1 mouse cellular context compared by ENCODE assay signal in the genomic region with DNA sequence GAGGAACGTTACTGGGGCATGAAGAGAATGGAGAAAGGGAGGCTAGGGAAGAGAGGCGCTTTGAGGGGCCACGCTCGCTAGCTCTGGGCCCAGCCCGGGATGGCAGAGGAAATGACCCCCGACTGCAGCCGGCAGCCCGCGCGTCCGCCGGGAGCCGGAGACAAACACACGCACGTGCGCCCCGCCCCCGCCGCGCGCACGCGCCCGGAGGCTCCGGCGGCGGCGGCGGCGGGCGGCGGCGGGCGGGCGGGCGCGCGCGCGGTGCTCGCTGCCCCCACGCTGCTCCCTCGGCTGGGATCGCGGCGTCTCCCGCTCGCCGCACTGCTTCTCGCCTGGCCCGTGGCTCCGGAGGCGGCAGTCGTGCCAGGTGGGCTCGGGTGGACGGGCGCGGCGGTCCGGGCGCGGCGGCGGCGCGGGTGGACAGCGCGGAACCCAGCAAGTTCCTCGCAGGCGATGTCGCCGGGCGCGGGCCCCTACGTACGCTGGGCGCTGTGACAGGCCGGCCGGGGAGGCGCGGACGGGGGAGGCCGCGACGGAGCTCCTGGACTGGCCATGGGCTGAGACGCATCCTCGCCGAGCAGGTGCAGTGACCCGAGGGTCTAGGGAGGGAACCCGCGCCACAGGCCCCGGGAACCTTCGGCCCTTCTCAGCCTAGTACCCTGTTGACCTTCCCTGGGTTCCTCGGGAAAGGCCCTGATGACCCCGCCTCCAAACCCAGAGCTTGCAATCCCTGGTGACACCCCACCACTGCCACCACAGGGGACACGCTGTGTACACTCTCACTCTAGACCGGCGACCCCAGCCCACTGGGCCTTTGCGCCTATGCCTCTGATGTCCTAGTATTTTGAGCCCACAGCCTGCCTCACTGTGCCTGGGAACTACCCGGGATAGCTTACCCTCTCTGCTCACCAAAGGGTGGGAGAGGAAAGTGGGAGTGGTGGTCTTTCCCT.
TF ChIP-seq lines count a peak whose summit lies in the region.

Gene Amigo1 (plus strand): TSS at position 238 of the 950 bp plus-strand sequence.

TF ChIP-seq in MEL, 35 proteins besides CTCF, POLR2A, EP300 and RAD21 (continued from another document):
- TF ChIP-seq MXI1 (IDR thresholded peaks at IDR 0.05; ENCODE audit: low read depth, low read length) (peak; percentile 94; the same call in 1 of the 2 replicates), BHLHE40 (IDR thresholded peaks at IDR 0.05; ENCODE audit: borderline replicate concordance, low read depth, low read length) (peak; percentile 1), CHD2 (IDR thresholded peaks at IDR 0.05; ENCODE audit: low read length) (no peak), GABPA (IDR thresholded peaks at IDR 0.05; ENCODE audit: low read depth, low read length) (no peak), MAFK (IDR thresholded peaks at IDR 0.05; ENCODE audit: borderline replicate concordance, low read depth, low read length) (no peak), MYB (IDR thresholded peaks at IDR 0.05; ENCODE audit: low read depth, low read length) (no peak), SMC3 (IDR thresholded peaks at IDR 0.05; ENCODE audit: low read depth, low read length) (no peak), HCFC1 (IDR thresholded peaks at IDR 0.05; ENCODE audit: low read depth, low read length) (no peak), USF2 (IDR thresholded peaks at IDR 0.05; ENCODE audit: borderline replicate concordance in 1 of 2, insufficient read depth in 1 of 2, low read depth in 1 of 2, low read length in 2 of 2) (no peak), ZMIZ1 (IDR thresholded peaks at IDR 0.05; ENCODE audit: low read depth, low read length) (no peak), POLR2AphosphoS5 (IDR thresholded peaks at IDR 0.05; ENCODE audit: borderline replicate concordance, low read depth, low read length) (no peak), UBTF (IDR thresholded peaks at IDR 0.05; ENCODE audit: borderline replicate concordance, insufficient read depth, low read depth, low read length) (no peak), TAL1 (IDR thresholded peaks at IDR 0.05; ENCODE audit: low read length) (no peak), ZKSCAN1 (IDR thresholded peaks at IDR 0.05; ENCODE audit: low read depth, low read length) (no peak), MAZ (IDR thresholded peaks at IDR 0.05; ENCODE audit: low read depth, low read length) (no peak), TCF12 (IDR thresholded peaks at IDR 0.05; ENCODE audit: low read depth, low read length) (no peak), RCOR1 (IDR thresholded peaks at IDR 0.05; ENCODE audit: low read depth, low read length) (no peak), ELF1 (IDR thresholded peaks at IDR 0.05; ENCODE audit: low read depth, low read length) (no peak), TBP (IDR thresholded peaks at IDR 0.05; ENCODE audit: low read depth, low read length) (no peak)
